Mouse (Mus musculus) fat pad, adult 2 months (tissue): ENCODE results near the gene Arl8b.

Experiments used
- DNase-seq: peaks from one replicate; pipeline ENCODE4 v3.0.0-alpha.2; 2011; ENCODE audit warnings: low read depth, low spot score; ENCODE audit errors: extremely low read depth

The Arl8b gene

GRCm38 (mm10) chr6:108782526-108783183, at the start of gene Arl8b:
Gene Arl8b, plus strand, starts transcription at chr6:108783099.
- no peak for DNase-seq

- no peak for DNase-seq
These were observed 46.8 kb upstream of the Arl8b start for GRCm38 (mm10) chr6:108735910-108736750.

- DNase-seq = peak; percentile 46
These were observed 44.3 kb upstream of the Arl8b start for GRCm38 (mm10) chr6:108738463-108739203.

GRCm38 (mm10) chr6:108740579-108740978, 42.3 kb upstream of the Arl8b start:
- DNase-seq = no peak

GRCm38 (mm10) chr6:108743730-108744129, 39.2 kb upstream of the Arl8b start:
- no peak for DNase-seq

GRCm38 (mm10) chr6:108751324-108751723, 31.6 kb upstream of the Arl8b start:
- no peak for DNase-seq

- no peak for DNase-seq
These were observed 30.5 kb upstream of the Arl8b start for GRCm38 (mm10) chr6:108752395-108752794.

- DNase-seq = no peak
These were observed 29.4 kb upstream of the Arl8b start for GRCm38 (mm10) chr6:108753536-108753935.

GRCm38 (mm10) chr6:108754376-108754775, 28.5 kb upstream of the Arl8b start:
- no peak for DNase-seq

GRCm38 (mm10) chr6:108755936-108756335, 27.0 kb upstream of the Arl8b start:
- DNase-seq = no peak

GRCm38 (mm10) chr6:108758997-108759697, 23.8 kb upstream of the Arl8b start:
- DNase-seq = no peak

- no peak for DNase-seq
These were observed 23.2 kb upstream of the Arl8b start for GRCm38 (mm10) chr6:108759698-108760039.

- no peak for DNase-seq
These were observed 12.0 kb upstream of the Arl8b start for GRCm38 (mm10) chr6:108770880-108771279.

GRCm38 (mm10) chr6:108772913-108773312, 10.0 kb upstream of the Arl8b start:
- DNase-seq = no peak

- DNase-seq = no peak
These were observed 9.4 kb upstream of the Arl8b start for GRCm38 (mm10) chr6:108773480-108773879.

- DNase-seq = no peak
These were observed 6.6 kb upstream of the Arl8b start for GRCm38 (mm10) chr6:108776274-108776673.

- no peak for DNase-seq
These were observed 5.2 kb upstream of the Arl8b start for GRCm38 (mm10) chr6:108777560-108778287.

- DNase-seq = no peak
These were observed 4.5 kb upstream of the Arl8b start for GRCm38 (mm10) chr6:108778399-108778798.

GRCm38 (mm10) chr6:108781865-108782264, 1.0 kb upstream of the Arl8b start:
- no peak for DNase-seq

- no peak for DNase-seq
These were observed 434 bp downstream of the Arl8b start for GRCm38 (mm10) chr6:108783184-108783881.
